Mouse (Mus musculus) MN1 (cell line): ENCODE results near the gene Lmna.
A peak's percentile ranks its signal among the peaks of the same experiment; 100 is the strongest.

ENCODE experiments used
- DNase-seq: peaks from one replicate; pipeline ENCODE4 v3.0.0-alpha.2; 2016; ENCODE audit warnings: low spot score

The Lmna gene

DNA sequence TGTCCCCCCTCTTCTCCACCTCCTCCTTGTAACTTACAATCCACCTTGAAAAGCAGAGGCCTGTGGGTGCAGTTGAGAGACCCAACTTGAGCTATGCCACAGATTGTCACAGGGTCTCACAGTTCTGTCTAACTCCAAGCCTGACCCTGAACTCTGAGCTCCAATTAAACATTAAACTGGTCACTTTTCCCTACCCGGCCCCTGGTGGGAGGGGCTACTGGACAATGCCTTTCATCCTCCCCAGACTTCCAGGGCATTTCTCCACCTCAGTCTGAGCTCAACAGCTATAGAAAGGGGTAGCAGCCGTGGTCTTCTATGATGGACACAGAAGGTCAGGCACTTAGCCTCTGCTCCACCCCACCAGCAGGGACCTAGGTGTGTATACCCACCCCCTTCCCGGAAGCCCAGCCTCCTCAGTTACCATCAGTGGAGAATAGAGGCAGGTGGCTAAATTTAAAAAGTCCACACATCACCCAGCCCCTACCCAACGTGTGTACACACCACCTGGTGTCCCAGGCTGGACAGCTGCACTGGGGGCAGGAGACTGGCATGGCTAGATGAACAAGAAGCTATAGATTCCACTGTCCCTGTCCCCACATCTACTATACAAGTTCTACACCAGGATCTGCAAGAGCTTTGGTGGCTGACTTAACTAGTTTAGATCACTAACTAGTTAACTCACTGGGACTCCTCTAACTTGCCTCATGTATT lies 8.9 kb downstream of the Lmna start:
- no peak for DNase-seq

DNA sequence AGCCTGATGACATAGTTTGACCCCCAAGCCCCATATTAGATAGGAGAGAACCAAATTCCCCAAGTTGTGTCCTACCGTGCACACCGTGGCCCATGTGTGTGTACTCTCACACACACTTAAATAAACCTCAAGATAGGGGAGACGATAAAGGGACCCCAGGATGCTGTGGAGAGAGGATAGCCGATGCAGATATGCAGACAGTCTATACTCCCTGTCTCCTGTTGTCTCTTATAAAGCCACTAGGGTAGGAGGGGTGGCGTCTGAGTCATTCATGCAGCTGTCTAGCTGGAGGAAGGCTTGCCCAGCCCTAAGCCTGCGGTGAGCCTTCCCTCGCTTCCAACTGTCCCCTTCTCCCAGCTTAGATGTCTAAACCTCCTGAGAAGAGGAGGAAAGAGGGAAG lies 9.7 kb downstream of the Lmna start:
- DNase-seq, result peak; percentile 52

DNA sequence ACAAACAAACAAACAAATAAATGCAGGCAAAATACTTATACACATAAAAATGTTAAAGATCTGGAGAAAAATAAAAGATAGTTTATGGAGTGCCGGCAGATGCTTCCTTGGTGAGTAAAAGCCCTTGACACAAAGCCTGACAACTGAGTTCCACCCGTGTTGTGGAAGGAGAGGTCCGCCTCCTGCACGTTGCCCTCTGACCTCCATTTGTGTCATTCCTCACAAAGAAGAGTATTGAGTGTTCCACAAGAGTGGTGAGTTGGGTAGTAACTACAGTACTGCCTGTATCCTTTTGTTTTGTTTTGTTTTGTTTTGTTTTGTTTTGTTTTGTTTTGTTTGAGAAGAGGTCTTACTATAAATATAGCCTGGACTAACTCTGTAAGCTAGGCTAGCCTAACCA lies 10.2 kb downstream of the Lmna start:
- DNase-seq, result no peak

DNA sequence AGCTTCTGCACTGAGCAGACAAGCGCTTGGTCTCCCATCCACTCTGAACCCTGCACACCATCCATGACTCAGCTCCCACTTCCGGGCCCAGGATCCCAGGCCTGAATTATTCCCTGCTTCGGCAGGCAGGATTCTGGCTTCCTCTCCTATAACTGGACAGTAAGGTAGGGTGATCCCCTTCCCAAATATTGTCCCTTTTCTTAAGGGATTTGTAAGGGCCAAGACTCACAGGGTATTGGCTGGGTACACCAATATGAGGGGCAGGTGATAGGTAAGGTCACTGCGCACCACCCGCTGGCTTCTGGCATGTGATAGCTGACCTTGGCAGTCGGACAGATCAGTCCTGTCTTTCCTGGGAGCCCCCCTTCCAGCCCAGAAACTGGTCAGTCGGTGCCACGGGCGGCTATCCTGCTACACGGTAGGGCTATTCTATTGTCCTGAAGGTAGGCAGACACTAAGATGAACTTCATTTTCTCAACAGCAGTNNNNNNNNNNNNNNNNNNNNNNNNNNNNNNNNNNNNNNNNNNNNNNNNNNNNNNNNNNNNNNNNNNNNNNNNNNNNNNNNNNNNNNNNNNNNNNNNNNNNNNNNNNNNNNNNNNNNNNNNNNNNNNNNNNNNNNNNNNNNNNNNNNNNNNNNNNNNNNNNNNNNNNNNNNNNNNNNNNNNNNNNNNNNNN lies 13.9 kb downstream of the Lmna start:
- DNase-seq, result peak; percentile 65

DNA sequence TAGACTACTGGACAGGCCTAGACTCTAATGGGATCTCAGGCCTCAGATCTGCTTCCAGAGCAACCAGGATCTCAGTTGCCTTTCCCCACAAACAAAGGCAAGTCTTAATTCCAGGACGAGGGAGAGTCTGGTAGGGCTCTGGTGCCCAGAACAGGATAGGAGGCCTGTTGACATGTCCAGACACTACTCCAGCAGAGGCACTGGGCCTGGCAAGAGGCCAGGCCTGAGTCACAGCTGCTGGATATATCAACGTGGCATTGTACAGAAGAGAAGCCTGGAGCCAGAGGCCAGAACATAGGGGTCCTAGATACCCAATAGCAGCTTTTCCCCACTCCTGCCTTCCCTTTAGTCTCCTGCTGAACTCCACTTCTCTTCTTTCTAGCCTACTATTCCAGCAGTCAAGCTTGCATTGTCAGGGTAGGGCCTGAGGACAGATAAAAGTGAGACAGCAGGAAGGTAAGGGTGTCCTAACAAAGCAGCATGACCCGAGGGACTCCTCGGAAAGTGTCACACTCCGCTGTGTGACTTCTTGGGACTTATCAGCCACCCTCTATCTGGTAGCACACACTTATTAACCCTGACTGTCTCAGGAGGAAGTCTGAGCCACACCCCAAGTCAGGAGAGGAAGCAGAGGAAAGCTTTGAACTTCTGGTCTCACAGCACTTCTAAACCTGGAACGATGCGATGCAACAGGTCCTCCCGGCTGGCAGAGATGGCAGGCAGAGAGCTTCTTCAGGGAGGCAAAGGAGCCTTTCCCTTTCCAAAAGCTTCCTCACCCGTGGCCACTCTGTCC lies 14.7 kb downstream of the Lmna start:
- peak; percentile 96 for DNase-seq

DNA sequence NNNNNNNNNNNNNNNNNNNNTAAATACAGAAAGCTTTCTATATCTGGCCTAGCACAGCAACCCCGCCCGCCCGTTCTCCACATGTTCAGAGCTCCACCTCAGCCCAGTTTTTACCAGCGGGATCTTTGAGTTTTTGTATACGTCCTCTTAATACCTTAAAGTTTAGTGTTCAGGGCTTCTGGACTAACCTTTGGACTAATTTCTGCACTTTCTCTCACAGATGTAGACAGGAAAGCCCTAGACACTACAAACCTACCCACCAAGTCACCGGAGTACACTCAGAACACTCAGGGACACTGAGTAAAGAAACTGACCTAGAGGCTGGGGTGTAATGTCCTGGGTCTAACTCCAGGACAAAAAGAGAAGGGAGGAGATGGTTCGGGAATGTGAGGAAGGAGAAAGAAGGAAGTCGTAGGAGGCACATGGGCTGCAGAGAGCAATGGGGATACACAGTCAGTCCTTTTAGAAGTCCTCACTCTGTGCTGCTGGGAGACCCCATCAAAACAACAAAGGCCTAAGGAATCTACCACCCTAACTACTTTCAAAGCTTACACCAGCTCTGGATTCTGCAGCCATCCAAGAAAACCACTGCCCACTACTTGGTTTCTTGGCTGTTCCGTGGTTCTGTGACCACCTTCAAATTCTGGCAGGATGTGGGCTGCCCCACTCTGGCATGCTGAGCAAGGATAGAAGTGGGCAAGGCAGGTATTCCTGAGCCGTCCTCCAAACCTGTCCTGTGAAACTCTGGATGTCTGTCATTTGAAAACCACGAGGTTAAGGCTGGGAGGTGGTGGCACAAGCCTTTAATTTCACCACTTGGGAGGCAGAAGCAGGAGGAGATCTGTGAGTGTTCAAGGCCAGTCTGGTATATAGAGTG lies 15.8 kb downstream of the Lmna start:
- no peak for DNase-seq

DNA sequence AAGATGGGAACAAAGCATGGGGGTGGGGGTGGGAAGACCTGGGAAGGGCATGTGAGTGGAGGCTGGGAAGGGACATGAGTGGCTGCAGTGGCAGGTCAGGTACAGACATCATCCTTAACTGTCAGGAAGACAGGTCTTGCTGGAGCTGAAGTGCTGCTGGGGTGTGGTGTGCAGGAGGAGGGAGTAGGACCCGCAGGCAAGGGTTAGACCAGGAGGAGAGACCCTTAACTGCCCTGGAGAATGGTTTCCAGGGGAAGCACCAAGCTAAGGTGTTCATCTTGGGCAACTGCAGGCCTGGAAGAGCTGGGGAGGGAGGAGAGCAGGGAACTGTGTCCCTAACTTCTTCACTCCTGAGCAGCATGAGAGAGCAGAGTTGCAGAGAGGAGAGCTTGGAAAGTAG lies 22.4 kb downstream of the Lmna start:
- DNase-seq, result no peak

DNA sequence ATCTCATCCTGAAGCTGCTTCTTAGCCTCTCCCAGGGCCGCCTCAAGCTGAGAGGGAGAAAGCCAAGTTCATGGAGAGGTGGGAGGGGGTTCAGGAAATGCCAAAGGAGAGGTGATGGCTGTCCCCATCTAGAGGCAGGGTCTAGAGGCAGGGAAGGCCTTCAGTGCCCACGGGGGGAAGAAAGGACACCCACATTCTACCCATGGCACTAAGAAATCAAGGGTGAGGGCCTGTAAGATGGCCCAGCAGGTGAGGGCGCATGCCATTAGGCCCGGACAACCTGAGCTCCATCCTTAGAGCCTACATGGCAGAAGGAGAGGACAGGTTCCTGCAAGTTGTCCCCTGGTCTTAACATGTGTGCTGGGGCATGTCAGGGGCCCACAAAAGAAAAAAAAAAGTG lies 22.9 kb downstream of the Lmna start:
- no peak for DNase-seq

DNA sequence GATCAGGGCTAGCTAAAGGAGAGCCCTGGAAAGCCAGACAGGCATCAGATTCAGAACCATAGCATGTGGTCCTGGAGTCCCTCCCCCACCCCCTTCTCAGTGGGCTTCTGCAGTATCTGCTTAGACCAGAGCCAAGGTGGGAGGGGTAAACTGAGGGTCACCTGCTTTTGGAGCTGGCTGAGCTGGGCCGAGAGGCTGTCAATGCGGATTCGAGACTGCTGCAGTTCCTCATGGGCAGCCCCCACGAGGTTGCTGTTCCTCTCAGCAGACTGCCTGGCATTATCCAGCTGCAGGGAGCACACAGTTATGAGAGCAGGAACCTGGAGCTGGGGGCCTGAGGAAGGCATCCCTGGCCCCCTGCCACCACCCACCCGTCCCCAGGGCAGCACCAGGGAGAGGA lies 23.7 kb downstream of the Lmna start:
- no peak for DNase-seq

DNA sequence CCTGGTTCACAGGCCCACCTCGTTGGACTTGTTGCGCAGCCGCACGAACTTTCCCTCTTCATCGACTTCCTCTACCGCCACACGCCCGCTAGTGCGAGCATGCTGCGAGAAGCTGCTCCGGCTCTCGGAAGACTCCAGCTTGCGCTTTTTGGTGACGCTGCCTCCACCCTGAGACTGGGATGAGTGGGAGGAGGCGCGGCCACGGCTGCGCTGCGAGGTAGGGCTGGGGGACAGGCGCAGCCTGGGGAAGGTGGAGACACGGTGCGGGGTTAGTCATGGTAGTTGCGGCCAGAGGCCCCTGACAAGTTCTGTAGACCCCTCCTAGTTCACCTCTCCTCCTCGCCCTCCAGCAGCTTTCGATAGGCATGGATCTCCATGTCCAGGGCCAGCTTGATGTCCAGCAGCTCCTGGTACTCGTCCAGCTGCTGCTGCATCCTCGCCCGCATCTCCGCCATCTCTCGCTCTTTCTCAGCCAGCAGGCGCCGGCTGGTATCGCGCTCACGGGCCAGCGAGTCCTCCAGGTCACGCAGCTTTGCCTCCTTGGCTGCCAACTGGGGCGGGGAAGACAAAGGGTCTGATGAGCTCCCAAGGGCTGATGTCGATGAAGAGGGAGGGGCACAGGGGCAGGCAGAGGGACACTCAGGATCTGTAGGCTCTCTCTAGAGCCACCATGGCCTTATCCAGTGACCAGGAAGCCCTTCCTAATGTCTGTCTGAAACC lies 25.0 kb downstream of the Lmna start:
- DNase-seq, result no peak

DNA sequence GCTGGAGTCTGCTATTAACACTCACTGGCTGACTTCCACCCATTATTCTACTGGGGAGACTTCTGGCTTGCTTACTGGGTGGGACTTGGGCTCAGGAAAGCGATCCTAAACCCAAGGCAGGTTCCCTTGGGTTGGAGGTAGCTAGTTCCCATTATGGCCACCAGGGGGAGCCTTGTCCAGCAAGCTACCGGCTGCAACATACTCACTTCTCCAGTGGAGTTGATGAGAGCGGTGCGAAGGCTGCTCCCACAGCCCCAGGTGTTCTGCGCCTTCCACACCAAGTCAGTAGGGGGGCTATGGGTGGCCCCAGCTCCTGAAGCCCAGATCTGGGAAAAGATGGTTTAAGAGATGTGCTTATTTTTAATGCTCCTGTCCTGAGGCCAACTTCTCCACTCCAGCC lies 26.1 kb downstream of the Lmna start:
- peak; percentile 79 for DNase-seq

DNA sequence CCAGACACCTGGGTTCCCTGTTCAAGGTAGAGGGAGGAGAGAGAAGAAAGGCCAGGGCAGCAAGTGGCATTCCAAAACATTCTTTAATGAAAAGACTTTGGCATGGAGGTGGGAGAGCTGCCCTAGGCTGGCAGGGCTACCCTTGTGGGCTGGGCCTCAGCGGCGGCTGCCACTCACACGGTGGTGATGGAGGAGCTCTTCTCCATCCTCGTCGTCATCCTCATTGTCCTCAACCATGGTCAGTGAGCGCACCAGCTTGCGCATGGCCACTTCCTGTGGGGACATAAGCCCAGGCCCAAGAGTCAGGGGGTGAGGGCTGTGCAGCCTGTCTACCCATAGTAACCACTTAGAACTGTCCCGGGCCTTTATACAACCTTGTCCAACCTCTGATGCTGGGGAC lies 26.6 kb downstream of the Lmna start:
- no peak for DNase-seq

DNA sequence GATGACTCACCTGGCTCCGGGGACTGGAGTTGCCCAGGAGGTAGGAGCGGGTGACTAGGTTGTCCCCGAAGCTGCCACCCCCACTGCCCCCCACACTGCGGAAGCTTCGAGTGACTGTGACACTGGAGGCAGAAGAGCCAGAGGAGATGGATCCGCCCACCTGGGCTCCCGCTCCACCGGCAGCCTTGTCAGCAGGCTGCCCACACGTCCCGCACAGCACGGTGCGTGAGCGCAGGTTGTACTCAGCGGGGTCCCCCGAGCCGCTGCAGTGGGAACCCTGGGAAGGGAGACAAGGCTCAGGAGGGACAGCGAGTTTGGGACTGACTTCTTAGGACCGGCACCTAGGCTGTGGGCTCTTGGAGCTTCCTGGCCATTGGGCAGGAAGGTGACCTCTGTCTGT lies 27.4 kb downstream of the Lmna start:
- DNase-seq, result no peak

DNA sequence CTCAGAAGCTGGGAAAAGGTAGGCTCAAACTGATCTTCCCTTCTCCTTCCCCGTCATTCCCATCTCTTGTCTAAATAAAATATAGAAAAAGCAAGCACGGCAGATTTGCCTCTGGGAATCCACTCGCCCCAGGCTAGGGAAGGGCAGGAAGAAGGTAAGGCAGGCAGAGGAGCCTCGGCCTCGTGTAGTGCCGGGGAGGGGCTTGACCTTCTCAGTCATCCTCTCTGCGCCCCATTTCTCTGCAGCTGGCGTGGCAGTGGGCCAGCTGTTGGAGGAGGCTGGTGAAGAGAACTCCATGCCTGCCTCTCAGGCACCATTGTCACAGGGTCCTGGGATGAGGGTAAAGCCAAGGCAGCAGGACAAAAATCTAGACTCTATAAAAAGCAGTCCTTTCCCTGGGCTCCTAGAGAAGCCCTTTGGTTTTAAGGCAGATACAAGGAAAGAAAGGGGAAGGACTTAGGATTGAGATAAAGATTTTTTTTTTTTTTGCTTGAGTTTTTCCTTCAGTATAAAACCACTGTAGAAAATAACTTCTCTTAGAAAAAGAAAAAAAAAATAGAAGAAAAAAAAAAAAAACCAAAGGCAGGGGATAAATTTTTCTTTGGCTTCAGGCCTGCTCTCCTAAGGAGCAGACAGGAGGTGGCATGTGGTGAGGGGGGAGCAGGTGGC lies 28.2 kb downstream of the Lmna start:
- no peak for DNase-seq

DNA sequence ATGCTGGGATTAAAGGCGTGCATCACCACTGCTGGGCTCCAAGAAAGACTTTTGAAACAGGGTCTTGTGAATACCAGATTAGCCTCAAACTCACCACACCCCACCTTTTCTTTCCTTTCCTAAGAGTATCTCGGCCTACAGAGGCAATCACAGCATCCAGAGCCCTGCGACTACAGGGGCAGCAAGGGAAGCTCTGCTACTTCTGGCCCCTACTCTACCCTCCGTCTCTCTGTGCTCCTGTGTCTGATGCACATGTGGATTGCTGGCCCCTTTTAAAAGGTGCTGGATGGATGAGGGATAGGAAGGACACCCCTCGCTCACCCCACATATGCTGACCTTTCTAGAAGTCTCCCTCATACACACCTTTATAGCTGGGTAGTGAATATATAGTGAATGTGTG lies 29.1 kb downstream of the Lmna start:
- no peak for DNase-seq

DNA sequence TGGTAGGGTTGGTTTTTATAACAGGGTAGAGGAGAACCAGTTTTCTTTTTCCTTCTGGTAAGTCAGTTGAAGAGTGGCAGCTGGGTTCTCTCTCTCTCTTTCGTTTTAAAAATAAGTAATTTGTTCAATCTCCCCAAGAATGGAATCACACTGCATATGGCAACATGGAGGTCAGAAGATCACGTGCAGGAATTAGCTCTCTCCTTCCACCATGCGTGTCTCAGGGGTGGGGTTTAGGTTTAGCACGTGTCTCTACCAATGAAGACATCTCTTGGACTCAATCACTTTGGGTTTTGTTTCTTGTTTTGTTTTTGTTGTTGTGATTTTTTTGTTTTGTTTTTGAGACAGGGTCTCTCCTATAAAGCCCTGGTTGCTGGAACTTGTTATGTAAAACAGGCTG lies 29.9 kb downstream of the Lmna start:
- DNase-seq, result no peak

DNA sequence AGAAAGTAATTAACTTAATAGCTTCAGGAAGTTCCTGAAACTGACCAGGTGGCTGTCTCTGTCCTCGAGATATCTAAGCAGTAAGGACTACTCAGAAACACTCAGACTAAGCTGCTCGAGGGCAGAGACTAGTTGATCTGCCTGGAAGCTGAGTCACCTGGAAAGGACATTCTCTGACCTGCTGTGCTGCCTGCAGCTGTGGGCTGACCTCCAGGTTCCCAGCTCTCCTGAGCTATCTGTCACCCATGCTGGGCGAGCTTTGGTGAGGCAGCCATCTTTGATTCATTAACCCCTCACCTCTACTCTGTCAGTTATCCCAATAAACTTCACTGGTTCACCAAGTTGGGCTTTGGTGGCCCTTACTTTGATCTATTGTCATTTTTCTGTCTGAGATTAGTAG lies 30.6 kb downstream of the Lmna start:
- DNase-seq, result no peak

DNA sequence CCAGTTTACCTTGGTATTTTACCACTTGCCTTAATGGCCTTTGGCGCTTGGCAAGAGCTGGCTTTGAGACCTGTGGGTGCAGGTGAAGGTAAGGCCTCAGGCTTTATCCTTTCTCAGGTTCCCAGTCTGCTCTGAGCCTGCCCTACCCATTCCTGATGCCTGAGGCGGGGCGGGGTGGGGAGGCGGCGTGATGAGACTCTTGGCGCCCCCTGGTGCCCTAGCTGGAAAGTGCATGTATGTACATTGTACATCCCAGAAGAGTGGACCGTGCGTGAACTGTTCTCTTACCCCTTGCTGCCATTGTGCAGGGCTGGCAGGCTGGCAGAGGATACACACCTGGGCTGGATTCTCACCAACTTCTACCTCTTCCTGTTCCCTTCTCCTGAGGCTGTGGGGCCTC lies 32.0 kb downstream of the Lmna start:
- DNase-seq, result peak; percentile 83

DNA sequence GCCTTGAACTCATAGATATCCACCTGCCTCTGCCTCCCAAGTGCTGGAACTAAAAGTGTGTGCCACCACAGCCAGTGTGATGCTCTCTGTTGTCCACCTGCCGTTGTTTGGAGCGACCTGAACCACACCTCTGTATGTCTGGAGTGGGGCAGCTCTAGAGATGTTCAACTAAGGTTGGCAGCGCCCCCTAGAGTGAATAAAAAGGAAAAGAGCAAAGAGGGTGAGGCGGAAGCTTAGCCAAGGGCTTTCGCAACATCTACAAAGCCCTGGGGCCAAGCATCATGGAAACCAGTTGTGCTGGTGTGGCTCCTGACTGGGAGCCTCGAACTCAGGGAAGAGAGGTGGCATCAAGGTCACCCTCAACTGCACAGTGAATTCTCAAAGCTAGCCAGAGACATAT lies 33.4 kb downstream of the Lmna start:
- DNase-seq, result no peak

DNA sequence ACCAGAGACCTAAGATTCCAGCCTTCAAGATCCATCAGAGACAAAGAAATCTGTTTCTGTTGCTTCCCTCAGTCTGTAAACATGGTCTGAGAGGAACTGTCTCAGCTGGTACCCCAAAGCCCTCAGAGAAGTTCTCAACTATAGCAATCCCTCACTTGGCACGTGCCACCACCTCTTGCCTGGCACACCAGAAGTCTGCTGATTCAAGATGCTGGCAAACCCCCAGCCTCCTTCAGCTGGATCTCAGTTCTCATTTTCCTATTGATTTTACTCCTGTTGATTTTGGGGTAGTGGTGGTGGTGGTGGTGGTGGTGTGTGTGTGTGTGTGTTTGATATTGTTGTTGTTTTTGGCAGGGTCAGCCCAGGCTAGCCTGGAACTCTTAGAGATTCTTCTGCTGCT lies 36.2 kb downstream of the Lmna start:
- DNase-seq, result no peak

DNA sequence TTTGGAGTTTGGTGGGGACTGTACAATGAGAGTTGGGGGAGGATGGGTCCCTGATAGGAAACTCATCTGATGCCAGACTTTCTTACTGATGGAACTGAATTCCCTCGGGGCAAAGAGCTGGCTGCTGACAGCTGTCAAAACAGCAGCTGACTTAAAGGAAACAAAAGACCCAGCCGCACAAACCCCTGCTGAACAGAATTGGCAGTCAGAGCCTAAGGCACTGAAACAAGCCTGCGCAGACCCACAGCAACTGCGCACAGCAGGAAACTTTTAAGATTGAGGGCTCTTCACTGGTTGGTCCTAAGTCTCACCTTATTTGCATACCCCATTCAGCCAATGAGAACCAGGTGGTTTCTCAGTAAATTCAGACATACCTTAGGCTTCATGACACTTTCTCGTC lies 36.7 kb downstream of the Lmna start:
- DNase-seq, result no peak
